Mouse (Mus musculus) midbrain, embryonic 10.5 days (tissue): Measurements from ENCODE around the gene Pmfbp1. TPM values are rescaled to one million over a fixed set of nuclear protein-coding genes. Genes with fewer than 3 reads are reported as not detected.

Experiments used
- DNase-seq: peaks from one replicate; pipeline ENCODE4 v3.0.0-alpha.2; 2017; ENCODE audit warnings: low spot score
- H3K27ac ChIP-seq: fragments of 300-500 bp; sonication (generic); replicated peaks from 2 replicates; pipeline ENCODE4 v1.5.1; 2016; ENCODE audit warnings: mild to moderate bottlenecking
- H3K27me3 ChIP-seq: fragments of 300-500 bp; sonication (generic); 2 replicates; pipeline ENCODE4 v1.6.1; 2016; ENCODE audit warnings: low read depth, mild to moderate bottlenecking; ENCODE audit not compliant: poor library complexity, severe bottlenecking
- H3K36me3 ChIP-seq: fragments of 300-500 bp; sonication (generic); 2 replicates; pipeline ENCODE4 v1.6.1; 2016; ENCODE audit warnings: mild to moderate bottlenecking, moderate library complexity
- H3K4me1 ChIP-seq: fragments of 300-500 bp; sonication (generic); 2 replicates; pipeline ENCODE4 v1.6.1; 2016
- H3K4me3 ChIP-seq: fragments of 300-500 bp; sonication (generic); 2 replicates; pipeline ENCODE4 v1.5.1; 2016; ENCODE audit warnings: mild to moderate bottlenecking, moderate library complexity
- H3K9me3 ChIP-seq: fragments of 300-500 bp; sonication (generic); replicated peaks from 2 replicates; pipeline ENCODE4 v1.6.1; 2016; ENCODE audit warnings: mild to moderate bottlenecking
- WGBS: fragments of 180-500 bp; shearing (Covaris S2); methylation state at CpG from one replicate; pipeline ENCODE4 v1.1.7; 2016; 5-methylcytosine and 5-hydroxymethylcytosine counted together
- polyA plus RNA-seq: library from polyadenylated mRNA; unstranded; fragments of >200 nt; fragmentation: Nextera tagmentation; extraction: Ambion mirVana; gene quantifications from 2 replicates; pipeline ENCODE4 v1.2.1, GENCODE M21; 2016

Pmfbp1 gene
- polyA plus RNA-seq, 1 experiment from 2014 or later: 0.79 TPM

GRCm38 (mm10) chr8:109578900-109579301 is 85.1 kb downstream of the Pmfbp1 start, which contains the start of gene Hp:
Hp (minus strand) TSS chr8:109579172.
- Histone ChIP-seq H3K4me3 (no peak within 1 kb of the TSS), H3K27ac (no peak within 1 kb of the TSS), H3K4me1 (no peaks in the 10 kb centered on the region), H3K9me3 (no peaks in the 10 kb centered on the region; the same call in 1 of the 2 replicates), H3K36me3 (peaks cover under 1% of the 10 kb centered on the region; the same call in 1 of the 2 replicates), H3K27me3 (no peaks in the 10 kb centered on the region)
- 82% methylated on average over 8 of the region's 8 CpGs for WGBS
- no peak for DNase-seq

DNA sequence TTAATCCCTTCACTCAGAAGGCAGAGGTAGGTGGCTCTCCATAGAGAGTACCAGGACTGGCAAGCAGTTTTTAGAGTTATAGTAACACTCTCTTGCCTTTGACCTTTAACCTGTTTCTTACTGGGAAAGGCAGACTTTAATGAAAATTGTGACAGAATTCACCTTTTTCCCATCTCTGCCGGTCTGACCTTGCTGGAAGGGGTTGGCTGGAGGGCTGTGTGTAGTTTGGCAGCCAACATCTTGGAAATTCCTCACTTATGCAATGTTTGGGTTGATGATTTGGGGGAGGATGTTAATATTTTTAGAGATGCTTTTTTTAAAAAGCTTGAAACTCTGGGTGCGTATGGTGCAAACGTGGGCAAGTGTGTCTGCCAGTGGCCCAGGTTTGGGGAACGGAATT is 90.5 kb downstream of the Pmfbp1 start:
- 92% methylated on average over 4 of the region's 4 CpGs for WGBS
- H3K9me3 ChIP-seq: no peaks in the 10 kb centered on the region; the same call in 1 of the 2 replicates
- no peak overlapping the region for H3K27ac ChIP-seq
- no peak for DNase-seq
- no peak overlapping the region for H3K4me3 ChIP-seq
- no peaks in the 10 kb centered on the region for H3K4me1 ChIP-seq
- no peaks in the 10 kb centered on the region for H3K36me3 ChIP-seq
- no peaks in the 10 kb centered on the region for H3K27me3 ChIP-seq

DNA sequence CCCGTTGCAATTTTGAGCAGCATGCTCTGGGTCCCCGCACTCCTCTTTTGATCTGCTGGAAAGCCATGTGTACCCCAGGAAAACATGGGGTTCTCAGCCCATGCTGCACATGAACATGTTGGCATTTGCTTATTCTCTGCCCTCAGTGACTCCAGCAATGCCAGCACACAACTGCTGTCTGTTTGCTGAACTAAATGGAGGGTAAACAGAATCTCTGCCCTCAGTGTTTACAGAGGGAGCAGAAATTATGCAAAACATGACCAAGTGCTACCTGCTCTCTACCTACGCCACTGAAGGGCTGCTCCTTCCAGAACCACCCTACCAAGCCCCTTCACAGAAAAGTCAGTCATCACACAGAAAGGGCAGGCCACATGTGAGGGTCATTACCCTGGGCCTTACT is 91.0 kb downstream of the Pmfbp1 start:
- 84% methylated on average over 3 of the region's 3 CpGs for WGBS
- Histone ChIP-seq H3K36me3 (no peaks in the 10 kb centered on the region), H3K4me3 (no peak overlapping the region), H3K4me1 (no peaks in the 10 kb centered on the region), H3K27ac (no peak overlapping the region), H3K9me3 (no peaks in the 10 kb centered on the region; the same call in 1 of the 2 replicates), H3K27me3 (no peaks in the 10 kb centered on the region)
- DNase-seq: no peak

GRCm38 (mm10) chr8:109585652-109586051 is 91.8 kb downstream of the Pmfbp1 start:
- Histone ChIP-seq H3K36me3 (no peaks in the 10 kb centered on the region), H3K9me3 (no peaks in the 10 kb centered on the region; the same call in 1 of the 2 replicates), H3K4me3 (no peak overlapping the region), H3K4me1 (no peaks in the 10 kb centered on the region), H3K27me3 (no peaks in the 10 kb centered on the region), H3K27ac (no peak overlapping the region)
- no peak for DNase-seq

GRCm38 (mm10) chr8:109586972-109587504 is 93.2 kb downstream of the Pmfbp1 start:
- WGBS: 73% methylated on average over 7 of the region's 7 CpGs
- Histone ChIP-seq H3K4me1 (no peaks in the 10 kb centered on the region), H3K9me3 (no peaks in the 10 kb centered on the region; the same call in 1 of the 2 replicates), H3K36me3 (peaks cover 7% of the 10 kb centered on the region), H3K27me3 (no peaks in the 10 kb centered on the region), H3K27ac (no peak overlapping the region), H3K4me3 (no peak overlapping the region)
- DNase-seq: no peak

DNA sequence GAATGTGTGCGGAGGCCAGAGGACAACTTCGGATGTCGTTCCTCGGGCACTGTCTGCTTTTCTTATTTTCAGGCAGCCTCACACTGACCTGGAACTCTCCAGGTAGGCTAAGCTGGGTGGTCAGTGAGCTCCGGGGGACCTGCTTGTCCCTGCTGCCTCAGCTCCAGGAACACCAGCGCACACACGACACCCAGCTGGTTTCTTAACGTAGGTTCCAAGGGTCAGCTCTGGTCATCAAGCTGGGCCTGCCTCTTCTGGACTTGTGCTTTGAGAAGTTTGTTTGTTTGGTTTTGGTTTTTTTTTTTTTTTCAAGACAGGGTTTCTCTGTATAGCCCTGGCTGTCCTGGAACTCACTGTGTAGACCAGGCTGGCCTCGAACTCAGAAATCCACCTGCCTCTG is 97.1 kb downstream of the Pmfbp1 start:
- Histone ChIP-seq H3K27me3 (no peaks in the 10 kb centered on the region), H3K4me3 (no peak overlapping the region), H3K4me1 (no peaks in the 10 kb centered on the region), H3K36me3 (peaks cover 43% of the 10 kb centered on the region), H3K9me3 (no peaks in the 10 kb centered on the region), H3K27ac (no peak overlapping the region)
- WGBS: 87% methylated on average over 9 of the region's 9 CpGs
- DNase-seq: no peak

DNA sequence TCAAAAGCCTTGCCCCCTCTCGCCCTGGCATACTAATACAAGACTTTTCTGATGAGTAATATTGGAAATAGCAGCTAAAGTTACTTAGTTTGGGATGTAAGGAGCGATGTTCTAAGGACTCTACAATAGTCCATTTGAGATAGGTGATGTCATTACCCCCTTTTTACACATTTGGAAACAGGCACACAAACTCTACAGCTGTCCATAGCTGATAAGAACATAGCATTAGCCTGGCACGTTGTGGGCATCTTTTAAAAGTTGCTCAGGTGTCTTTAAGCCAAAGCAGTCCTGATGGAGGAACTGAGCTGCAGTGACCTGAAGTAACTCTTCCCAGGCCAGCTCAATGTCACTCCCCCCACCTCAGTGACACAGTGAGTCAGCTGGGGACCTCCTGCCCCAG is 97.5 kb downstream of the Pmfbp1 start:
- H3K9me3 ChIP-seq: no peaks in the 10 kb centered on the region
- H3K27ac ChIP-seq: no peak overlapping the region
- H3K36me3 ChIP-seq: peaks cover 43% of the 10 kb centered on the region
- WGBS: 91% methylated on average over 3 of the region's 3 CpGs
- no peak for DNase-seq
- no peak overlapping the region for H3K4me3 ChIP-seq
- no peaks in the 10 kb centered on the region for H3K4me1 ChIP-seq
- no peaks in the 10 kb centered on the region for H3K27me3 ChIP-seq

GRCm38 (mm10) chr8:109592164-109592563 is 98.3 kb downstream of the Pmfbp1 start:
- Histone ChIP-seq H3K4me1 (no peaks in the 10 kb centered on the region), H3K9me3 (no peaks in the 10 kb centered on the region), H3K27ac (no peak overlapping the region), H3K36me3 (peaks cover 50% of the 10 kb centered on the region), H3K4me3 (no peak overlapping the region), H3K27me3 (no peaks in the 10 kb centered on the region)
- DNase-seq: no peak
- 95% methylated on average over 5 of the region's 5 CpGs for WGBS

Other genes starting within 250 kb of the Pmfbp1 start
- 32.0 and 35.5 TPM in 2 replicates for gene Dhx38, start 71.8 kb downstream of the Pmfbp1 start, polyA plus RNA-seq
- 30.5 and 35.4 TPM in 2 replicates for gene Txnl4b, start 71.9 kb downstream of the Pmfbp1 start, polyA plus RNA-seq
- 0.55 and 0.57 TPM in 2 replicates for gene Hp, start 85.1 kb downstream of the Pmfbp1 start, polyA plus RNA-seq
- 45.7 and 48.8 TPM in 2 replicates for gene Dhodh, start 114.6 kb downstream of the Pmfbp1 start, polyA plus RNA-seq
- 0.17 and 0.25 TPM in 2 replicates for gene Pkd1l3, start 120.5 kb downstream of the Pmfbp1 start, polyA plus RNA-seq
- gene Ist1, start 199.2 kb downstream of the Pmfbp1 start, polyA plus RNA-seq: 143 and 156 TPM in 2 replicates
- 37.7 and 42.8 TPM in 2 replicates for gene Zfp821, start 211.5 kb downstream of the Pmfbp1 start, polyA plus RNA-seq
- gene Atxn1l, start 243.7 kb downstream of the Pmfbp1 start, polyA plus RNA-seq: 6.3 and 8.1 TPM in 2 replicates